Mouse (Mus musculus) cortical plate, adult 2 months (tissue): ENCODE data around the gene Gm21985.

Experiments
- CTCF ChIP-seq: fragments of 200-500 bp; IDR thresholded peaks from 2 replicates; pipeline ENCODE4 v1.5.1; 2011; ENCODE audit warnings: mild to moderate bottlenecking, control low read depth, low read length; ENCODE audit not compliant: insufficient read depth; ENCODE audit errors: extremely low read depth
- POLR2A ChIP-seq: fragments of 200-500 bp; IDR thresholded peaks from 2 replicates; pipeline ENCODE4 v1.6.1; 2011; ENCODE audit warnings: mild to moderate bottlenecking, low read length, control low read depth; ENCODE audit not compliant: insufficient read depth; ENCODE audit errors: extremely low read depth

- no peak for TF ChIP-seq POLR2A
- TF ChIP-seq CTCF: no peak
Measured at GRCm38 (mm10) chr2:112224356-112224755, 41.8 kb upstream of the Gm21985 start.
